Mouse (Mus musculus) testis, adult 2 months (tissue): Measurements from ENCODE around the gene Krt87. TPM values are rescaled to one million over a fixed set of nuclear protein-coding genes. Genes with fewer than 3 reads are reported as not detected.

Source experiments
- H3K27ac ChIP-seq: fragments of 200-500 bp; 2 replicates; pipeline ENCODE4 v1.5.1; 2012; ENCODE audit warnings: low read depth, low read length; ENCODE audit not compliant: control insufficient read depth, insufficient read depth
- H3K27me3 ChIP-seq: fragments of 200-500 bp; 2 replicates; pipeline ENCODE4 v1.6.1; 2012; ENCODE audit warnings: mild to moderate bottlenecking, low read length, moderate library complexity; ENCODE audit not compliant: control insufficient read depth, insufficient read depth
- H3K36me3 ChIP-seq: fragments of 200-500 bp; 2 replicates; pipeline ENCODE4 v1.6.1; 2012; ENCODE audit warnings: mild to moderate bottlenecking, low read length; ENCODE audit not compliant: control insufficient read depth, insufficient read depth
- H3K4me1 ChIP-seq: fragments of 200-500 bp; 2 replicates; pipeline ENCODE4 v1.6.1; 2012; ENCODE audit warnings: low read length; ENCODE audit not compliant: control insufficient read depth, insufficient read depth
- H3K4me3 ChIP-seq: fragments of 200-500 bp; 2 replicates; pipeline ENCODE4 v1.5.1; 2012; ENCODE audit warnings: low read depth, mild to moderate bottlenecking, low read length, moderate library complexity, mixed read lengths; ENCODE audit not compliant: control insufficient read depth
- CTCF ChIP-seq: fragments of 200-500 bp; IDR thresholded peaks from 2 replicates; pipeline ENCODE4 v1.5.1; 2012; ENCODE audit warnings: low read depth, mild to moderate bottlenecking, inconsistent platforms, low read length, moderate library complexity; ENCODE audit not compliant: control insufficient read depth, insufficient read depth, insufficient replicate concordance
- POLR2A ChIP-seq: fragments of 200-500 bp; IDR thresholded peaks from 2 replicates; pipeline ENCODE4 v1.6.1; 2012; ENCODE audit warnings: low read depth, mild to moderate bottlenecking, inconsistent platforms, low read length, moderate library complexity; ENCODE audit not compliant: control insufficient read depth
- polyA plus RNA-seq: library from polyadenylated mRNA; depleted of rRNA; stranded (reverse); fragments of >200 nt; gene quantifications from 2 replicates; pipeline ENCODE4 v1.2.3, GENCODE M21; 2012

Krt87 gene
- polyA plus RNA-seq, 1 experiment = not detected

GRCm38 (mm10) chr15:101472952-101473528 is 34.4 kb upstream of the Krt87 start, which contains the start of gene Krt86:
Krt86 (plus strand) TSS chr15:101473478.
- no peak within 1 kb of the TSS for H3K27ac ChIP-seq
- no peaks in the 10 kb centered on the region for H3K4me1 ChIP-seq
- H3K36me3 ChIP-seq = no peaks in the 10 kb centered on the region
- TF ChIP-seq POLR2A (no peak), CTCF (no peak)
- H3K4me3 ChIP-seq = no peak within 1 kb of the TSS
- no peaks in the 10 kb centered on the region for H3K27me3 ChIP-seq

DNA sequence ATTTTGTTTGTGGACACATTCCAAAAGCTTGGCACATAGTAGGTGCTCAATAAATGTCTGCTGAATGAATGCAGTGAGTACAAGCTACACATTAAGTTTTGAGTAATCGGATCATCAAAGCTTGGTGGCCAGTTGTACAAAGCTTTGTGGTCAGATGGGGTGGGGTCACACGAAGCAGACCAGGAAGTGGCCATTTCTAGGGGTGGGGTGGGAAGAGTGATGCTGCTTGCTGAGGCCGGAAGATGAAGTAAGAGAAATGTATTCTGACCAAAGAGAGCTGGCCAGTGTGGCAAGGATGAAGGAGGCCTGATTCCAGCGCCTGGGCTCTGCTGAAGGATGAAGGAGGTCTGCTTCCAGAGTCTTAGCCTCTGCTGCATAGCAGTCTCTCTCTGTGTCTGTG is 30.5 kb upstream of the Krt87 start:
- H3K4me3 ChIP-seq = no peak overlapping the region

GRCm38 (mm10) chr15:101463651-101464050 is 25.0 kb upstream of the Krt87 start, which contains the start of gene Krt81:
Krt81 (minus strand) TSS chr15:101463751.
- TF ChIP-seq POLR2A = no peak
- TF ChIP-seq CTCF = no peak
- H3K36me3 ChIP-seq = no peaks in the 10 kb centered on the region
- H3K27ac ChIP-seq = no peak within 1 kb of the TSS
- H3K4me1 ChIP-seq = peaks cover 3% of the 10 kb centered on the region
- no peak within 1 kb of the TSS for H3K4me3 ChIP-seq
- no peaks in the 10 kb centered on the region for H3K27me3 ChIP-seq

More for the DNA sequence above, 30.5 kb upstream of the Krt87 start:
- TF ChIP-seq CTCF = no peak
- TF ChIP-seq POLR2A = no peak
- Histone ChIP-seq H3K36me3 (no peaks in the 10 kb centered on the region), H3K27ac (no peak overlapping the region), H3K27me3 (no peaks in the 10 kb centered on the region), H3K4me1 (no peaks in the 10 kb centered on the region)

DNA sequence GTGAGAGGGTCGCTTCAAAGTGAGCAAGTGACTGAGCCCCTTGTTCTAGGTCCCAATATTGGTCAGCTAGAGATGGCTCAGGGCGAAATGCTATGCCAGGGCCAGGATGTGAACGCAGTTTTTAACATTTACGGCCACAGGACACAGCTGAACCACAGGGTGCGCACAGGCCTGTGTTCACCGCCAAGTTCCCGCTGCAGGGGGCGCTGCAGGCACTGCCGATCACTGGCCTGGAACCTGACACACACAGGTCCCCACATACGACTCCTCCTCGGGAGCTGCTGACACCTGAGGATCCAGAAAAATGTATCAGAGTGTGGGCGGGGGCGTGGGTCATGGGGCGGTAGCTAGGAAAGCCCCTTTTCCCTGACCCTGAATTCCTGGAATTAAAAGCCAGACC is 20.7 kb upstream of the Krt87 start:
- H3K36me3 ChIP-seq = no peaks in the 10 kb centered on the region
- TF ChIP-seq POLR2A (no peak), CTCF (peak; percentile 45; the same call in 1 of the 2 replicates)
- H3K27ac ChIP-seq = no peak overlapping the region
- no peaks in the 10 kb centered on the region for H3K27me3 ChIP-seq
- no peak overlapping the region for H3K4me3 ChIP-seq
- H3K4me1 ChIP-seq = peaks cover 3% of the 10 kb centered on the region

GRCm38 (mm10) chr15:101458361-101458930 is 19.8 kb upstream of the Krt87 start:
- Histone ChIP-seq H3K4me1 (no peaks in the 10 kb centered on the region; the same call in 1 of the 2 replicates), H3K36me3 (no peaks in the 10 kb centered on the region), H3K27me3 (no peaks in the 10 kb centered on the region), H3K4me3 (no peak overlapping the region), H3K27ac (no peak overlapping the region)
- TF ChIP-seq POLR2A = no peak
- TF ChIP-seq CTCF = no peak

- Histone ChIP-seq H3K36me3 (no peaks in the 10 kb centered on the region), H3K4me3 (no peak overlapping the region), H3K27ac (no peak overlapping the region), H3K4me1 (peaks cover 2% of the 10 kb centered on the region; the same call in 1 of the 2 replicates), H3K27me3 (no peaks in the 10 kb centered on the region)
- TF ChIP-seq CTCF (no peak), POLR2A (no peak)
Observed at GRCm38 (mm10) chr15:101455891-101456290, 17.3 kb upstream of the Krt87 start.

DNA sequence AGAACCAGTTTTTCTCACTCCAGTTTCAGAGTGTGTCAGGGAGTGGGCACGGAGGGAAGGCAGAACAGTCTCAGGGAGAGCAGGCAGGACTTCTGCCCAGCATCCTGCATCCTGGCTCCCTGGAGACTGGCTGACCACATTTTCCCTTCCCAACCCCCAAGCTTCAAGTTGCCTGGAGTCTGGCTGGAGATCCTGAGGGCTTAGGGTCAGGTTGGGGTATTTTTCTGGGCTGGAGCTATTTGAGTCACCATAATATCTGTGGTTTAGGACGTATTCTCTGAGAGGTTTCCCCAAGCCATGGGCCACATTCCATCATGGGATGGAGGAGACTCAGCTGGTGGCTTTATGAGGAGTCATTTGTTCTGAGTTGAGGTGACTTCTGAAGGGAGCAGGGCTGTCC is 16.7 kb upstream of the Krt87 start:
- H3K36me3 ChIP-seq = no peaks in the 10 kb centered on the region
- no peak overlapping the region for H3K27ac ChIP-seq
- TF ChIP-seq POLR2A (no peak), CTCF (no peak)
- no peak overlapping the region for H3K4me3 ChIP-seq
- peaks cover 2% of the 10 kb centered on the region; the same call in 1 of the 2 replicates for H3K4me1 ChIP-seq
- no peaks in the 10 kb centered on the region for H3K27me3 ChIP-seq
